Mouse (Mus musculus) spleen, adult 2 months (tissue): Measurements from ENCODE around the gene Sptlc2. TPM values are rescaled to one million over a fixed set of nuclear protein-coding genes. Genes with fewer than 3 reads are reported as not detected.

Source experiments
- DNase-seq, 2 experiments: peaks; one replicate each; pipeline versions ENCODE4 v3.0.0 to v3.0.0-alpha.2; 2012 to 2021; ENCODE audit warnings: low spot score in 2 of 2, low read depth in 1 of 2
- H3K27ac ChIP-seq: fragments of 200-500 bp; 2 replicates; pipeline ENCODE4 v1.5.1; 2012; ENCODE audit warnings: low read length, inconsistent platforms; ENCODE audit not compliant: insufficient read depth
- H3K27me3 ChIP-seq: fragments of 200-500 bp; 2 replicates; pipeline ENCODE4 v1.6.1; 2012; ENCODE audit warnings: mild to moderate bottlenecking, moderate library complexity, low read length, inconsistent platforms; ENCODE audit not compliant: control insufficient read depth, insufficient read depth
- H3K36me3 ChIP-seq: fragments of 200-500 bp; 2 replicates; pipeline ENCODE4 v1.6.1; 2012; ENCODE audit warnings: mild to moderate bottlenecking, low read length, inconsistent platforms; ENCODE audit not compliant: control insufficient read depth, insufficient read depth
- H3K4me1 ChIP-seq: fragments of 200-500 bp; 2 replicates; pipeline ENCODE4 v1.6.1; 2011; ENCODE audit warnings: inconsistent platforms; ENCODE audit not compliant: control insufficient read depth, insufficient read depth, insufficient read length
- H3K4me3 ChIP-seq: fragments of 200-500 bp; 2 replicates; pipeline ENCODE4 v1.5.1; 2011; ENCODE audit warnings: mild to moderate bottlenecking, inconsistent platforms; ENCODE audit not compliant: insufficient read depth, insufficient read length; ENCODE audit errors: extremely low read depth
- CTCF ChIP-seq: fragments of 200-500 bp; IDR thresholded peaks from 2 replicates; pipeline ENCODE4 v1.5.1; 2011; ENCODE audit warnings: mild to moderate bottlenecking, inconsistent platforms; ENCODE audit not compliant: insufficient read depth, insufficient read length, insufficient replicate concordance; ENCODE audit errors: extremely low read depth
- POLR2A ChIP-seq: fragments of 200-500 bp; IDR thresholded peaks from 2 replicates; pipeline ENCODE4 v1.6.1; 2011; ENCODE audit warnings: low read depth, low read length, inconsistent platforms
- WGBS: fragments of 180-500 bp; shearing (Covaris S2); methylation state at CpG from one replicate; pipeline ENCODE4 v1.1.7; 2018; 5-methylcytosine and 5-hydroxymethylcytosine counted together
- polyA plus RNA-seq: library from polyadenylated mRNA; depleted of rRNA; stranded (reverse); fragments of >200 nt; gene quantifications from 2 replicates; pipeline ENCODE4 v1.2.3, GENCODE M21; 2012

Gene Sptlc2
- polyA plus RNA-seq, 1 experiment, result 7.5 TPM

- 76% methylated on average over 2 of the region's 2 CpGs for WGBS
- no peak for DNase-seq
- H3K36me3 ChIP-seq, result peaks cover 15% of the 10 kb centered on the region; the same call in 1 of the 2 replicates
- H3K27me3 ChIP-seq, result no peaks in the 10 kb centered on the region
- no peak overlapping the region for H3K4me3 ChIP-seq
- TF ChIP-seq POLR2A (no peak), CTCF (no peak)
- no peaks in the 10 kb centered on the region for H3K4me1 ChIP-seq
- no peak overlapping the region for H3K27ac ChIP-seq
These were observed 18.8 kb downstream of the Sptlc2 start for GRCm38 (mm10) chr12:87369319-87369718.

GRCm38 (mm10) chr12:87368092-87368491 lies 20.1 kb downstream of the Sptlc2 start:
- Histone ChIP-seq H3K27me3 (no peaks in the 10 kb centered on the region), H3K4me1 (no peaks in the 10 kb centered on the region), H3K4me3 (no peak overlapping the region), H3K27ac (no peak overlapping the region), H3K36me3 (peaks cover 15% of the 10 kb centered on the region; the same call in 1 of the 2 replicates)
- TF ChIP-seq CTCF (no peak), POLR2A (no peak)
- no peak for DNase-seq

- 92% methylated on average over 9 of the region's 9 CpGs for WGBS
- no peak overlapping the region for H3K27ac ChIP-seq
- DNase-seq, result no peak
- H3K27me3 ChIP-seq, result no peaks in the 10 kb centered on the region
- no peaks in the 10 kb centered on the region for H3K4me1 ChIP-seq
- peaks cover 17% of the 10 kb centered on the region; the same call in 1 of the 2 replicates for H3K36me3 ChIP-seq
- TF ChIP-seq CTCF, result no peak
- H3K4me3 ChIP-seq, result no peak overlapping the region
These were observed 22.5 kb downstream of the Sptlc2 start for GRCm38 (mm10) chr12:87365676-87366075.

- no peak overlapping the region for H3K27ac ChIP-seq
- WGBS, result 91% methylated on average over 3 of the region's 3 CpGs
- peaks cover 6% of the 10 kb centered on the region; the same call in 1 of the 2 replicates for H3K36me3 ChIP-seq
- no peaks in the 10 kb centered on the region for H3K4me1 ChIP-seq
- TF ChIP-seq POLR2A, result no peak
- TF ChIP-seq CTCF, result no peak
- H3K4me3 ChIP-seq, result no peak overlapping the region
- H3K27me3 ChIP-seq, result no peaks in the 10 kb centered on the region
- no peak for DNase-seq
These were observed 26.0 kb downstream of the Sptlc2 start for GRCm38 (mm10) chr12:87362111-87362510.

- Histone ChIP-seq H3K36me3 (peaks cover 10% of the 10 kb centered on the region), H3K27me3 (no peaks in the 10 kb centered on the region), H3K4me3 (no peak overlapping the region), H3K4me1 (no peaks in the 10 kb centered on the region), H3K27ac (no peak overlapping the region)
- WGBS, result 80% methylated on average over 2 of the region's 2 CpGs
- TF ChIP-seq CTCF, result no peak
- TF ChIP-seq POLR2A, result no peak
- DNase-seq, result no peak
These were observed 40.1 kb downstream of the Sptlc2 start for GRCm38 (mm10) chr12:87348029-87348428.

GRCm38 (mm10) chr12:87347511-87347910 lies 40.6 kb downstream of the Sptlc2 start:
- H3K36me3 ChIP-seq, result peaks cover 11% of the 10 kb centered on the region
- no peak for DNase-seq
- 88% methylated on average over 2 of the region's 2 CpGs for WGBS

GRCm38 (mm10) chr12:87343084-87343605 lies 45.0 kb downstream of the Sptlc2 start:
- no peak overlapping the region for H3K27ac ChIP-seq
- no peak for DNase-seq
- H3K4me1 ChIP-seq, result no peaks in the 10 kb centered on the region
- no peaks in the 10 kb centered on the region for H3K27me3 ChIP-seq
- peaks cover 20% of the 10 kb centered on the region for H3K36me3 ChIP-seq
- no peak overlapping the region for H3K4me3 ChIP-seq
- no peak for TF ChIP-seq POLR2A

More at GRCm38 (mm10) chr12:87347511-87347910, 40.6 kb downstream of the Sptlc2 start:
- Histone ChIP-seq H3K27me3 (no peaks in the 10 kb centered on the region), H3K4me3 (no peak overlapping the region), H3K4me1 (no peaks in the 10 kb centered on the region), H3K27ac (no peak overlapping the region)
- TF ChIP-seq CTCF (no peak), POLR2A (no peak)
